In genomic region chr12:111028176-111029167, GRCm38 (mm10) we compare ENCODE assay signal across 14 mouse cellular contexts. TPM values are rescaled to one million over a fixed set of nuclear protein-coding genes. Genes with fewer than 3 reads are reported as not detected.
DNase-seq lines count a peak whose midpoint lies in the region; ATAC-seq lines count a peak whose summit lies in the region.
"Had no signal": no experiment of that assay in that cellular context is flagged by ENCODE, and none has a peak within 500 bp of the region (broad histone marks: within the 10 kb centered on the region; RNA-seq: fewer than 3 reads in every experiment).

No protein-coding gene starts in this region.

- no peaks in the 10 kb centered on the region for H3K9me3 ChIP-seq in heart, embryonic 10.5 days
- H3K9me3 ChIP-seq in megakaryocyte, embryonic 14.5 days = peaks cover 3% of the 10 kb centered on the region; the same call in 1 of the 2 replicates
- H3K9me3 ChIP-seq in stomach, embryonic 15.5 days = no peaks in the 10 kb centered on the region
- H3K9me3 ChIP-seq: embryonic facial prominence, embryonic 12.5 days; midbrain, embryonic 12.5 days; neural tube, embryonic 13.5 days had no signal

- H3K4me2 ChIP-seq in stomach, embryonic 15.5 days = no peak overlapping the region
- H3K4me2 ChIP-seq: embryonic facial prominence, embryonic 12.5 days; midbrain, embryonic 12.5 days; neural tube, embryonic 13.5 days had no signal

- peak overlapping the region; percentile 72 for H3K27ac ChIP-seq in heart, embryonic 10.5 days
- H3K27ac ChIP-seq in stomach, embryonic 15.5 days = no peak overlapping the region
- H3K27ac ChIP-seq: embryonic facial prominence, embryonic 12.5 days; midbrain, embryonic 12.5 days; neural tube, embryonic 13.5 days had no signal

- H3K4me1 ChIP-seq in heart, embryonic 10.5 days = peaks cover 22% of the 10 kb centered on the region
- H3K4me1 ChIP-seq in megakaryocyte, embryonic 14.5 days = peaks cover 43% of the 10 kb centered on the region
- no peaks in the 10 kb centered on the region for H3K4me1 ChIP-seq in stomach, embryonic 15.5 days
- H3K4me1 ChIP-seq: embryonic facial prominence, embryonic 12.5 days; midbrain, embryonic 12.5 days; neural tube, embryonic 13.5 days had no signal

- no peaks in the 10 kb centered on the region for H3K36me3 ChIP-seq in heart, embryonic 10.5 days
- H3K36me3 ChIP-seq in megakaryocyte, embryonic 14.5 days (replicated peaks; ENCODE audit: low read length) = no peaks in the 10 kb centered on the region
- no peaks in the 10 kb centered on the region for H3K36me3 ChIP-seq in stomach, embryonic 15.5 days
- H3K36me3 ChIP-seq: embryonic facial prominence, embryonic 12.5 days; midbrain, embryonic 12.5 days; neural tube, embryonic 13.5 days had no signal

- H3K27me3 ChIP-seq in heart, embryonic 10.5 days (ENCODE audit: insufficient read depth, poor library complexity, severe bottlenecking) = no peaks in the 10 kb centered on the region
- peaks cover 10% of the 10 kb centered on the region for H3K27me3 ChIP-seq in megakaryocyte, embryonic 14.5 days (replicated peaks)
- no peaks in the 10 kb centered on the region for H3K27me3 ChIP-seq in stomach, embryonic 15.5 days (replicated peaks)
- H3K27me3 ChIP-seq: embryonic facial prominence, embryonic 12.5 days; neural tube, embryonic 13.5 days had no signal

- no peak for ATAC-seq in megakaryocyte, adult 5-6 weeks (ENCODE audit: poor library complexity, severe bottlenecking)
- ATAC-seq in erythroid progenitor cell, adult 5-6 weeks (replicated peaks; ENCODE audit: low FRiP score, poor library complexity, severe bottlenecking) = peak; percentile 84
- ATAC-seq in stomach, embryonic 15.5 days (ENCODE audit: insufficient read depth, low FRiP score, low read depth) = peak; percentile 75; the same call in 1 of the 2 replicates

- WGBS in heart, embryonic 10.5 days = 24% methylated on average over 19 of the region's 19 CpGs
- WGBS in stomach, embryonic 15.5 days = 44% methylated on average over 19 of the region's 19 CpGs

- no peak overlapping the region for H3K9ac ChIP-seq in stomach, embryonic 15.5 days
- H3K9ac ChIP-seq: embryonic facial prominence, embryonic 12.5 days; midbrain, embryonic 12.5 days; neural tube, embryonic 13.5 days had no signal

- DNase-seq in heart, embryonic 10.5 days (ENCODE audit: low spot score) = peak; percentile 85
- no peak for DNase-seq in heart, adult 9 months (ENCODE audit: low spot score in 2 of 2)
- DNase-seq in right cerebral cortex, postnatal 25 days = no peak
- DNase-seq in left cerebral cortex, adult 8-10 months (ENCODE audit: low spot score in 2 of 2) = no peak
- DNase-seq: adrenal gland, postnatal 14 days; cerebellum, adult 2 months; kidney, adult 8-10 months had no signal

- peak overlapping the region; percentile 47 for H3K4me3 ChIP-seq in heart, embryonic 10.5 days
- peak overlapping the region; percentile 69 for H3K4me3 ChIP-seq in megakaryocyte, embryonic 14.5 days (replicated peaks)
- H3K4me3 ChIP-seq in stomach, embryonic 15.5 days (replicated peaks) = no peak overlapping the region
- H3K4me3 ChIP-seq: embryonic facial prominence, embryonic 12.5 days; midbrain, embryonic 12.5 days; neural tube, embryonic 13.5 days had no signal

RNA-seq across cellular contexts. Expression of gene Rcor1, which starts 10.7 kb away (rescaled TPM):
- polyA plus RNA-seq in heart, embryonic 10.5 days (2016; fragmentation: Nextera tagmentation; extraction: Ambion mirVana) = 6.5 and 9.2 TPM in 2 replicates
- 2.9 and 3.3 TPM in 2 replicates for polyA plus RNA-seq in megakaryocyte, embryonic 14.5 days (2012; ENCODE audit: insufficient read depth, low replicate concordance)
- 30.6 and 33.5 TPM in 2 replicates for total RNA-seq in megakaryocyte, adult 5-6 weeks (2015)
- total RNA-seq in megakaryocyte, adult 5-6 weeks (2017) = 22.8 and 29.4 TPM in 2 replicates
- total RNA-seq in erythroid progenitor cell, adult 5-6 weeks (2015; ENCODE audit: low replicate concordance) = 27.8 and 31.0 TPM in 2 replicates
- total RNA-seq in erythroid progenitor cell, adult 5-6 weeks (2017; ENCODE audit: low replicate concordance) = 21.2 and 40.1 TPM in 2 replicates
- polyA plus RNA-seq in stomach, embryonic 15.5 days (2015; fragmentation: Nextera tagmentation; extraction: Ambion mirVana) = 11.6 and 12.3 TPM in 2 replicates
- total RNA-seq in left cerebral cortex, adult 8-10 months (2022) = 10 to 100 TPM; 13.0 to 15.2 (median 14.2) TPM

RNA-seq across cellular contexts. Expression of gene Ankrd9, which starts 49.6 kb away (rescaled TPM):
- 14.8 and 19.1 TPM in 2 replicates for polyA plus RNA-seq in heart, embryonic 10.5 days (2016; fragmentation: Nextera tagmentation; extraction: Ambion mirVana)
- 3.6 and 7.0 TPM in 2 replicates for polyA plus RNA-seq in megakaryocyte, embryonic 14.5 days (2012; ENCODE audit: insufficient read depth, low replicate concordance)
- 1.6 and 2.8 TPM in 2 replicates for total RNA-seq in megakaryocyte, adult 5-6 weeks (2015)
- total RNA-seq in megakaryocyte, adult 5-6 weeks (2017) = 3.0 and 3.3 TPM in 2 replicates
- 8.4 and 13.3 TPM in 2 replicates for total RNA-seq in erythroid progenitor cell, adult 5-6 weeks (2015; ENCODE audit: low replicate concordance)
- total RNA-seq in erythroid progenitor cell, adult 5-6 weeks (2017; ENCODE audit: low replicate concordance) = 18.3 and 20.3 TPM in 2 replicates
- 16.6 and 20.9 TPM in 2 replicates for polyA plus RNA-seq in stomach, embryonic 15.5 days (2015; fragmentation: Nextera tagmentation; extraction: Ambion mirVana)
- 10 to 100 TPM; 13.6 to 18.7 (median 16.5) TPM for total RNA-seq in left cerebral cortex, adult 8-10 months (2022)
